Mouse (Mus musculus) hindbrain, embryonic 10.5 days (tissue): Measurements from ENCODE around the gene Nanos3. TPM values are rescaled to one million over a fixed set of nuclear protein-coding genes. Genes with fewer than 3 reads are reported as not detected.

Source experiments
- DNase-seq: peaks from one replicate; pipeline ENCODE4 v3.0.0-alpha.2; 2017; ENCODE audit warnings: low spot score
- H3K27ac ChIP-seq: fragments of 300-500 bp; sonication (generic); 2 replicates; pipeline ENCODE4 v1.5.1; 2016; ENCODE audit warnings: mild to moderate bottlenecking, moderate library complexity
- H3K27me3 ChIP-seq: fragments of 300-500 bp; sonication (generic); 2 replicates; pipeline ENCODE4 v1.6.1; 2016; ENCODE audit warnings: mild to moderate bottlenecking; ENCODE audit not compliant: poor library complexity, insufficient read depth, severe bottlenecking
- H3K36me3 ChIP-seq: fragments of 300-500 bp; sonication (generic); 2 replicates; pipeline ENCODE4 v1.6.1; 2016; ENCODE audit warnings: mild to moderate bottlenecking, moderate library complexity
- H3K4me1 ChIP-seq: fragments of 300-500 bp; sonication (generic); replicated peaks from 2 replicates; pipeline ENCODE4 v1.6.1; 2016; ENCODE audit warnings: mild to moderate bottlenecking
- H3K4me3 ChIP-seq: fragments of 300-500 bp; sonication (generic); 2 replicates; pipeline ENCODE4 v1.5.1; 2016; ENCODE audit warnings: mild to moderate bottlenecking, moderate library complexity
- H3K9me3 ChIP-seq: fragments of 300-500 bp; sonication (generic); 2 replicates; pipeline ENCODE4 v1.6.1; 2016; ENCODE audit warnings: mild to moderate bottlenecking, moderate library complexity
- WGBS: fragments of 180-500 bp; shearing (Covaris S2); methylation state at CpG from one replicate; pipeline ENCODE4 v1.1.7; 2016; 5-methylcytosine and 5-hydroxymethylcytosine counted together
- microRNA counts: library from miRNA; unstranded; fragments of <30 nt; microRNA quantifications from one replicate; lab custom pipeline; 2017
- polyA plus RNA-seq: library from polyadenylated mRNA; unstranded; fragments of >200 nt; fragmentation: Nextera tagmentation; extraction: Ambion mirVana; gene quantifications from 2 replicates; pipeline ENCODE4 v1.2.1, GENCODE M21; 2016

Gene Nanos3
- polyA plus RNA-seq, 1 experiment from 2014 or later: 6.8 TPM

DNA sequence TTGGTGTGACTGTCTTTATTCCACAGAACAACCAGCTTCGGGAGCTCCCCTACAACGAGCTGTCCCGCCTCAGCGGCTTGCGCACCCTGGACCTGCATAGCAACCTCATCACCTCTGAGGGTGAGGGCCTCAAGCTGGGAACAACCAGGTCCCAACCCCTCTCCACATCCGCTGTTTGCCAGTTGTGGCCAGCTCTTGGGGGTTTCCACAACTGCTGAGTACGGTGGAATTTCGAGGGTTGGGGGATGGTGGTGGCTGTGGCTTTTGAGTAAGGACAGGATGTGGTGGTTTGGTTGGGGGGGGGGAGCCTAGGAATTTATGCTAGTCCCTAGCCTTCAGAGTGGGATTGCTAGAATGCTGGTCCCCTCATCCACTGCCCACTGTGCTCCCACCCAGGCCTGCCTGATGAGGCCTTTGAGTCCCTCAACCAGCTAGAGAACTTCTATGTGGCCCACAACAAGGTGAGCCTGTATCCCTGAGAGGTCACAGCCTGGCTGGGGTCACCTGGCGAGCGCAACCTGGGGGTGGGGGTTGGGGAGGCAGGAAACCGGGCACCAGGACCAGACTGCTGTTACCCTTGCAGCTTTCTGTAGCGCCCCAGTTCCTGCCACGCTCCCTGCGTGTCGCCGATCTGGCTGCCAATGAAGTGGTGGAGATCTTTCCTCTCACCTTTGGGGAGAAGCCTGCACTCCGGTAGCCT, 57.7 kb downstream of the Nanos3 start:
- 0 out of 2 replicates have a peak overlapping the region, but pooled peaks have one; percentile 18 for H3K27ac ChIP-seq
- peaks cover 12% of the 10 kb centered on the region for H3K27me3 ChIP-seq
- peaks cover 22% of the 10 kb centered on the region for H3K4me1 ChIP-seq
- no peak for DNase-seq
- 73% methylated on average over 17 of the region's 17 CpGs for WGBS
- peaks cover 8% of the 10 kb centered on the region for H3K36me3 ChIP-seq
- H3K9me3 ChIP-seq: no peaks in the 10 kb centered on the region
- no peak overlapping the region for H3K4me3 ChIP-seq

DNA sequence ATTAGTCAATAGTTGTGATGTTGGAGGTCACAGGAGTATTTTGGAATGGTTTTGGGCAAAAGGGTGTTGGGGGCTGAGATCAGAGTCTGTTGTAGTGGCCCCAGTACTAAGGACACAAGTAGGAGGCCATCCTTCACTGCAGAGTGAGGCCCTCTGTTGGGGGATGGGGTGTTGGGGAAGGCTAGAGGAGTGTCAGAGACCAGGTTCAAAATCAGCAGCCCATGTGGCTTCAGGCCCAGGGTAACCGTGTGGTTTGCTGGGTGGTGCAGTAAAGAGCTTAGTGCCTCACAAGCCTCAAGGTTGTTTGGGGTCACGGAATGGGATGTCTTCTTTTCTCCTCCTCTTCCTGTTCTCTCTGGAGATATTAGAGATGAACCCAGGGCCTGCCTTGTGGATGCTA, 58.3 kb downstream of the Nanos3 start:
- Histone ChIP-seq H3K4me1 (peaks cover 22% of the 10 kb centered on the region), H3K9me3 (no peaks in the 10 kb centered on the region), H3K36me3 (peaks cover 2% of the 10 kb centered on the region), H3K4me3 (no peak overlapping the region), H3K27me3 (peaks cover 12% of the 10 kb centered on the region), H3K27ac (no peak overlapping the region)
- no peak for DNase-seq
- WGBS: 76% methylated on average over 2 of the region's 2 CpGs

DNA sequence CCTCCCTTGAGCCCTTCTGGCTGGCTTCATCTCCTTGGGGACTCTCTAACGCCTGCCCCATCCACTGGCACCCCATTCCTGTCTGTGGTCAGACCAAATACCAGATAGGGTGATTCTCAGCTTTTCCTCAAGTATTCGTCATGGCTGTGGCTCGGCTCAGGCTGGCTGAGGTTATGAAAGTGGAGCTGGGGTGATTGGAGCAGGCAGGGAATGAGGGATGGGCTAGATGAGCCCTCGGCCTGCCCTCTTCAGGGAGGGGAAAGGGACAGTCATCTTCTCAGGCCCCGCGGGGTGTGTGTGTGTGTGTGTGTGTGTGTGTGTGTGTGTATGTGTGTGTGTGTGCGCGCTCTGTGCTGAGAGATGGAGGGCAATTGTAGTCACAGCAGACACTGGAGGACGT, 59.4 kb downstream of the Nanos3 start, which contains the start of gene Podnl1:
TSS of gene Podnl1 (plus strand) at position 334 of the 400 bp plus-strand sequence.
- Histone ChIP-seq H3K27ac (no peak within 1 kb of the TSS), H3K4me1 (peaks cover 19% of the 10 kb centered on the region), H3K4me3 (no peak within 1 kb of the TSS), H3K27me3 (peaks cover 4% of the 10 kb centered on the region; the same call in 1 of the 2 replicates), H3K9me3 (no peaks in the 10 kb centered on the region), H3K36me3 (no peaks in the 10 kb centered on the region)
- no peak for DNase-seq
- WGBS: 59% methylated on average over 9 of the region's 9 CpGs

MicroRNAs encoded within 50 kb of the gene (microRNA counts, 519-probe panel; counts per million panel counts)
- microRNA mmu-miR-181c (lab: Ali Mortazavi, UCI) (1,255 counts per million, percentile 77 among the panel's probes with 10 or more counts), microRNA mmu-miR-23a (lab: Ali Mortazavi, UCI) (2,824 counts per million, percentile 81 among the panel's probes with 10 or more counts), microRNA mmu-miR-27a (lab: Ali Mortazavi, UCI) (4,404 counts per million, percentile 91 among the panel's probes with 10 or more counts)

Other genes starting within 250 kb of the Nanos3 start
- 1.1 and 1.5 TPM in 2 replicates for gene Gm10644, start 230.0 kb downstream of the Nanos3 start, polyA plus RNA-seq
- 99.1 and 112 TPM in 2 replicates for gene Asf1b, start 229.7 kb downstream of the Nanos3 start, polyA plus RNA-seq
- gene Prkaca, start 212.2 kb downstream of the Nanos3 start, polyA plus RNA-seq: 170 and 194 TPM in 2 replicates
- gene Samd1, start 187.5 kb downstream of the Nanos3 start, polyA plus RNA-seq: 7.6 and 9.5 TPM in 2 replicates
- 0.52 and 0.54 TPM in 2 replicates for gene 1700067K01Rik, start 183.7 kb downstream of the Nanos3 start, polyA plus RNA-seq
- gene 2210011C24Rik, start 173.0 kb downstream of the Nanos3 start, polyA plus RNA-seq: 0.86 TPM in 1 of 2 replicates, not detected in the other
- 9.2 and 10.0 TPM in 2 replicates for gene Palm3, start 163.7 kb downstream of the Nanos3 start, polyA plus RNA-seq
- 0.24 and 0.30 TPM in 2 replicates for gene Il27ra, start 142.6 kb downstream of the Nanos3 start, polyA plus RNA-seq
- gene Rln3, start 140.2 kb downstream of the Nanos3 start, polyA plus RNA-seq: 0.69 TPM in 1 of 2 replicates, not detected in the other
- 1.5 and 1.8 TPM in 2 replicates for gene Gm10643, start 120.1 kb downstream of the Nanos3 start, polyA plus RNA-seq
- gene Rfx1, start 118.4 kb downstream of the Nanos3 start, polyA plus RNA-seq: 8.5 and 9.2 TPM in 2 replicates
- gene Dcaf15, start 80.4 kb downstream of the Nanos3 start, polyA plus RNA-seq: 16.7 and 19.2 TPM in 2 replicates
- 0.13 TPM in 1 of 2 replicates, not detected in the other for gene Podnl1, start 59.2 kb downstream of the Nanos3 start, polyA plus RNA-seq
- 18.2 and 19.0 TPM in 2 replicates for gene Cc2d1a, start 37.3 kb downstream of the Nanos3 start, polyA plus RNA-seq
- gene 4930432K21Rik, start 37.2 kb downstream of the Nanos3 start, polyA plus RNA-seq: 2.1 TPM in 2 replicates
- 36.9 and 53.5 TPM in 2 replicates for gene Zswim4, start 51.8 kb upstream of the Nanos3 start, polyA plus RNA-seq
- gene D8Ertd738e, start 64.5 kb upstream of the Nanos3 start, polyA plus RNA-seq: 386 TPM in 2 replicates
- gene Mri1, start 72.1 kb upstream of the Nanos3 start, polyA plus RNA-seq: 65.3 and 72.1 TPM in 2 replicates
- gene Ccdc130, start 85.2 kb upstream of the Nanos3 start, polyA plus RNA-seq: 22.2 and 27.2 TPM in 2 replicates
- 7.3 TPM in 2 replicates for gene Cacna1a, start 203.2 kb upstream of the Nanos3 start, polyA plus RNA-seq